Mouse (Mus musculus) common myeloid progenitor, adult 5-6 weeks (primary cell): Measurements from ENCODE around the gene Cfap45. TPM values are rescaled to one million over a fixed set of nuclear protein-coding genes. Genes with fewer than 3 reads are reported as not detected.

Source experiments
- ATAC-seq: replicated peaks from 2 replicates; pipeline ENCODE4 v1.8.0; 2016; ENCODE audit warnings: low read depth, mild to moderate bottlenecking, moderate TSS enrichment, inconsistent platforms; ENCODE audit not compliant: poor library complexity, severe bottlenecking
- total RNA-seq: library from RNA; stranded (forward); fragments of 200-1000, 187-1606 nt; gene quantifications from 2 replicates; pipeline ENCODE4 v1.2.3, GENCODE M21; 2017

The Cfap45 gene
- total RNA-seq, 1 experiment from 2014 or later = 0.32 TPM

GRCm38 (mm10) chr1:172549314-172549713, 28.7 kb downstream of the Cfap45 start:
- no peak for ATAC-seq

- ATAC-seq = no peak
Measured at GRCm38 (mm10) chr1:172549717-172550116, 29.1 kb downstream of the Cfap45 start.

- peak; percentile 83 for ATAC-seq
Measured at GRCm38 (mm10) chr1:172550551-172550951, 29.9 kb downstream of the Cfap45 start.

GRCm38 (mm10) chr1:172551009-172551408, 30.4 kb downstream of the Cfap45 start:
- no peak for ATAC-seq

- no peak for ATAC-seq
Measured at GRCm38 (mm10) chr1:172552623-172553022, 32.0 kb downstream of the Cfap45 start.

- no peak for ATAC-seq
Measured at GRCm38 (mm10) chr1:172555638-172556037, 35.0 kb downstream of the Cfap45 start, which contains the start of gene Vsig8. Gene Vsig8, plus strand, starts transcription at chr1:172555938.

- peak; percentile 80 for ATAC-seq
Measured at GRCm38 (mm10) chr1:172562641-172563464, 42.3 kb downstream of the Cfap45 start.

- ATAC-seq = peak; percentile 16; the same call in 1 of the 2 replicates
Measured at GRCm38 (mm10) chr1:172563465-172563828, 42.8 kb downstream of the Cfap45 start.

- ATAC-seq = no peak
Measured at GRCm38 (mm10) chr1:172566131-172566530, 45.5 kb downstream of the Cfap45 start.

- no peak for ATAC-seq
Measured at GRCm38 (mm10) chr1:172567758-172568157, 47.2 kb downstream of the Cfap45 start.

- ATAC-seq = no peak
Measured at GRCm38 (mm10) chr1:172580116-172580515, 59.5 kb downstream of the Cfap45 start.

GRCm38 (mm10) chr1:172582436-172582835, 61.8 kb downstream of the Cfap45 start:
- ATAC-seq = no peak

GRCm38 (mm10) chr1:172584271-172584670, 63.7 kb downstream of the Cfap45 start:
- ATAC-seq = no peak

GRCm38 (mm10) chr1:172585026-172585425, 64.4 kb downstream of the Cfap45 start:
- ATAC-seq = no peak

- ATAC-seq = no peak
Measured at GRCm38 (mm10) chr1:172585612-172586567, 65.3 kb downstream of the Cfap45 start.

- ATAC-seq = peak; percentile 48
Measured at GRCm38 (mm10) chr1:172590385-172590784, 69.8 kb downstream of the Cfap45 start, which contains the start of gene Slamf8. Gene Slamf8, minus strand, starts transcription at chr1:172590568.

GRCm38 (mm10) chr1:172593321-172593720, 72.7 kb downstream of the Cfap45 start:
- ATAC-seq = no peak

GRCm38 (mm10) chr1:172593956-172594355, 73.4 kb downstream of the Cfap45 start:
- ATAC-seq = peak; percentile 59

- peak; percentile 71 for ATAC-seq
Measured at GRCm38 (mm10) chr1:172594495-172594894, 73.9 kb downstream of the Cfap45 start.
